Mouse (Mus musculus) heart, embryonic 13.5 days (tissue): ENCODE measurements at regions not wholly inside any gene's neighbourhood (a gene's known extent, or its start where the extent isn't known, plus 50 kb on each side); places are given as distances from the start of the nearest gene placed in this dataset.
A peak's percentile ranks its signal among the peaks of the same experiment; 100 is the strongest.

ENCODE experiments used
- ATAC-seq: fragments of 200-750 bp; cut with Nextera tagmentation; 2 replicates; pipeline ENCODE4 v1.8.0; 2017; ENCODE audit warnings: moderate TSS enrichment; ENCODE audit not compliant: insufficient number of reproducible peaks, low FRiP score, low TSS enrichment; ENCODE audit errors: extremely low read depth
- H3K27ac ChIP-seq: fragments of 300-500 bp; sonication (generic); replicated peaks from 2 replicates; pipeline ENCODE4 v1.5.1; 2015; ENCODE audit warnings: moderate library complexity, mild to moderate bottlenecking, inconsistent platforms
- H3K27me3 ChIP-seq: fragments of 300-500 bp; sonication (generic); replicated peaks from 2 replicates; pipeline ENCODE4 v1.6.1; 2015; ENCODE audit warnings: mild to moderate bottlenecking, inconsistent platforms
- H3K36me3 ChIP-seq: fragments of 300-500 bp; sonication (generic); 2 replicates; pipeline ENCODE4 v1.6.1; 2015; ENCODE audit warnings: mild to moderate bottlenecking, inconsistent platforms
- H3K4me1 ChIP-seq: fragments of 300-500 bp; sonication (generic); 2 replicates; pipeline ENCODE4 v1.6.1; 2015; ENCODE audit warnings: inconsistent platforms
- H3K4me2 ChIP-seq: fragments of 300-500 bp; sonication (generic); 2 replicates; pipeline ENCODE4 v1.6.1; 2015; ENCODE audit warnings: inconsistent platforms, mild to moderate bottlenecking, moderate library complexity
- H3K4me3 ChIP-seq: fragments of 300-500 bp; sonication (generic); 2 replicates; pipeline ENCODE4 v1.5.1; 2015; ENCODE audit warnings: moderate library complexity, mild to moderate bottlenecking, inconsistent platforms
- H3K9ac ChIP-seq: fragments of 300-500 bp; sonication (generic); 2 replicates; pipeline ENCODE4 v1.6.1; 2015; ENCODE audit warnings: inconsistent platforms, mild to moderate bottlenecking, moderate library complexity
- H3K9me3 ChIP-seq: fragments of 300-500 bp; sonication (generic); 2 replicates; pipeline ENCODE4 v1.6.1; 2016; ENCODE audit warnings: inconsistent platforms
- WGBS: fragments of 180-500 bp; shearing (Covaris S2); methylation state at CpG from one replicate; pipeline ENCODE4 v1.1.7; 2015; ENCODE audit warnings: mixed read lengths; 5-methylcytosine and 5-hydroxymethylcytosine counted together

- Histone ChIP-seq H3K9ac (no peak overlapping the region), H3K36me3 (no peaks in the 10 kb centered on the region), H3K9me3 (peaks cover 8% of the 10 kb centered on the region; the same call in 1 of the 2 replicates), H3K4me1 (no peaks in the 10 kb centered on the region), H3K4me3 (no peak overlapping the region), H3K4me2 (peak overlapping the region; percentile 28), H3K27ac (no peak overlapping the region), H3K27me3 (no peaks in the 10 kb centered on the region)
- WGBS = 40% methylated on average over 16 of the region's 16 CpGs
- no peak for ATAC-seq
These were observed 288.5 kb upstream of the Jmjd1c start for GRCm38 (mm10) chr10:66807261-66807968.

DNA sequence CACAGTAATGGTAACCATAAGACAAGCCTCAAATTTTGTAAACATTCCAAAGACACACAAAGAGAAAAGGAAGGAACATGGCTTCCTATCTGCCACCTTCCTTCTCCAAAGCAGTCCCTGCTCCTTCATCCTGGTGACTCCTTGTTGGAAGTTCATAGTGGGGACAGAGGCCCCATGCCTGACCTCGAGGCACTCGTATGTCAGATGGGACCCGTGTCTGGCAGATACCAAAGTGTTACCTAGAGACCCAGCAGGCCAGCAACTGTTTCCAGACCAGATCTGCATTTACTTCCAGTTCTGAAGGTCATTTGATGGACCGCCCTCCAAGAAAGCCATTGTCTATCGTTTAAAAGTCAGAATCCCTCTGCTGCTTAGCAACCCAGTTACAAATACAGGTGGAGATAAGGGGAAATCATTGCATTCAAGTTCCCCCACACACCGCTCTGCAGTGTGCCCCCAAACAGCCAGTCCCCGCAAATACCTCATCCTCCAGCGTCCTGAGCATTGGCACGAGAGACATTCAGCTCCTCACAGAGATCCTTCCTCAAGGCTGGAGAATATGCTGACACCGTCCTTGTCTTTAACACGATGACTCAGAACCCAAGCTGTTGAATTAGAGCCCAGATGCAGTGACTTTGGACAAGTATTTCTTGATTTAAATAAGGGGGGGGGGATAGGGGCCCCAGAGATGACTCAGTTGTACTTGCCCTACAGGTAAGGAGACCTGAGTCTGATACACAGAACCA, 283.2 kb upstream of the Jmjd1c start:
- Histone ChIP-seq H3K27me3 (peaks cover 8% of the 10 kb centered on the region; the same call in 1 of the 2 replicates), H3K9me3 (no peaks in the 10 kb centered on the region; the same call in 1 of the 2 replicates), H3K4me2 (no peak overlapping the region), H3K36me3 (no peaks in the 10 kb centered on the region), H3K9ac (no peak overlapping the region), H3K4me3 (no peak overlapping the region), H3K27ac (no peak overlapping the region), H3K4me1 (peaks cover 20% of the 10 kb centered on the region)
- 71% methylated on average over 11 of the region's 11 CpGs for WGBS
- ATAC-seq = no peak

GRCm38 (mm10) chr10:66813850-66814564, 281.9 kb upstream of the Jmjd1c start:
- peak overlapping the region; percentile 55 for H3K4me2 ChIP-seq
- H3K9me3 ChIP-seq = no peaks in the 10 kb centered on the region; the same call in 1 of the 2 replicates
- no peaks in the 10 kb centered on the region for H3K36me3 ChIP-seq
- H3K4me3 ChIP-seq = 0 out of 2 replicates have a peak overlapping the region, but pooled peaks have one; percentile 15
- ATAC-seq = no peak
- no peak overlapping the region for H3K9ac ChIP-seq
- H3K27ac ChIP-seq = no peak overlapping the region
- H3K27me3 ChIP-seq = peaks cover 8% of the 10 kb centered on the region; the same call in 1 of the 2 replicates
- WGBS = 10% methylated on average over 15 of the region's 15 CpGs
- peaks cover 28% of the 10 kb centered on the region for H3K4me1 ChIP-seq

DNA sequence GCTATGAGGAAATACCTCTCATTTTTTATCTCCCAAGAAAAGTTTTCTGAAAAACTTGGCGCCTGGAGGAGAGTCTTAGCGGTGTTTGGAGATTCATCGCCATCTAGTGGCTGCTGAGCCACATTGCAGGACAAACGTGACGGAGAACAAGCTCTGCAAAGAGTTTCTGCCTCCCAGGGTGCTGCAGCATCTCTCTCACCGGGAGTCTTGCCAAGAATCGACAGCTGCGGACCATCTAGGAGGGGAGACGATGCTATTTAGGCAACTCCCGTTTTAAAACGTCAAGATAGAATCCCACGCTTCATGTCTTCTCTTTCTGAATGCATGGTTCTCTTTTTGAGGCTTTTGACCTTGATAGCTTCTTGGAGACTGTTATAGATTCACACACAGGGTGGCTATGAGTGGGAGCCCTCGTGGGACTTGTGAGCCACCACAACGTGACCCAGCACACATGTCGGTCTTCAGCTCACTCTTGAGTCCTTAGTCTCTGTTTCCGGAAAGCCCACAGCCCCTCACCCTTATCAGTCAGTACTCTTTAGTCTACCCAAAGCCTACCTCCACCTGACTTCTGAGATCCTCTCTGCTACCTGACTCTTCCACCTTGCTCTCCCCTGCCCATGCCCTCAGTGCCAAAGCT, 281.2 kb upstream of the Jmjd1c start:
- Histone ChIP-seq H3K9me3 (no peaks in the 10 kb centered on the region; the same call in 1 of the 2 replicates), H3K4me2 (peak overlapping the region; percentile 55), H3K4me1 (peaks cover 35% of the 10 kb centered on the region), H3K36me3 (no peaks in the 10 kb centered on the region), H3K4me3 (0 out of 2 replicates have a peak overlapping the region, but pooled peaks have one; percentile 15), H3K27me3 (peaks cover 8% of the 10 kb centered on the region; the same call in 1 of the 2 replicates), H3K9ac (no peak overlapping the region), H3K27ac (peak overlapping the region; percentile 36; the same call in 1 of the 2 replicates)
- ATAC-seq = no peak
- WGBS = 9% methylated on average over 16 of the region's 16 CpGs

GRCm38 (mm10) chr10:66815951-66816350, 280.0 kb upstream of the Jmjd1c start:
- Histone ChIP-seq H3K4me2 (no peak overlapping the region), H3K36me3 (no peaks in the 10 kb centered on the region), H3K27ac (0 out of 2 replicates have a peak overlapping the region, but pooled peaks have one; percentile 15), H3K4me3 (no peak overlapping the region), H3K27me3 (peaks cover 8% of the 10 kb centered on the region; the same call in 1 of the 2 replicates), H3K9me3 (no peaks in the 10 kb centered on the region; the same call in 1 of the 2 replicates), H3K4me1 (peaks cover 35% of the 10 kb centered on the region), H3K9ac (no peak overlapping the region)
- 53% methylated on average over 4 of the region's 4 CpGs for WGBS
- no peak for ATAC-seq

- H3K4me2 ChIP-seq = no peak overlapping the region
- H3K4me3 ChIP-seq = no peak overlapping the region
- H3K9me3 ChIP-seq = no peaks in the 10 kb centered on the region; the same call in 1 of the 2 replicates
- 81% methylated on average over 13 of the region's 13 CpGs for WGBS
- H3K9ac ChIP-seq = no peak overlapping the region
- H3K27me3 ChIP-seq = peaks cover 8% of the 10 kb centered on the region; the same call in 1 of the 2 replicates
- no peak for ATAC-seq
- H3K27ac ChIP-seq = no peak overlapping the region
- H3K4me1 ChIP-seq = peaks cover 35% of the 10 kb centered on the region
- no peaks in the 10 kb centered on the region for H3K36me3 ChIP-seq
These were observed 279.1 kb upstream of the Jmjd1c start for GRCm38 (mm10) chr10:66816776-66817175.

- Histone ChIP-seq H3K4me2 (no peak overlapping the region), H3K36me3 (no peaks in the 10 kb centered on the region), H3K9ac (no peak overlapping the region), H3K4me3 (no peak overlapping the region), H3K27me3 (peaks cover 8% of the 10 kb centered on the region; the same call in 1 of the 2 replicates), H3K4me1 (peaks cover 35% of the 10 kb centered on the region), H3K9me3 (peaks cover 6% of the 10 kb centered on the region; the same call in 1 of the 2 replicates), H3K27ac (no peak overlapping the region)
- 76% methylated on average over 7 of the region's 7 CpGs for WGBS
- ATAC-seq = no peak
These were observed 278.0 kb upstream of the Jmjd1c start for GRCm38 (mm10) chr10:66817876-66818275.

DNA sequence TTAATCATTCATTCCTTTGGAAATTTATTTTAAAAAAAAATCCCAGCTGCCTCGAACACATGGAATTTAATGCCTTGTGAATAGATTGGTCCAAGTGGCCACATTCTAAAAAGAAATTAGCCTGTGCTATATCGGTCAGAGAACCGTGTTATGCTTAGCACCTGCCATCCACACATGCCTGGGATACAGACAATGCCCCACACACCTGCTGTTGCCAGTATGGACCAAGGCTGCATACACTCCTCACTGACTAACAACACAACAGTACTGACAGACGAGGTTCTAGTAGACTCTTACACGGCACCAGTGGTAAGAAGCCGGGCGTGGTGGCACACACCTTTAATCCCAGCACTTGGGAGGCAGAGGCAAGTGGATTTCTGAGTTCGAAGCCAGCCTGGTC, 276.4 kb upstream of the Jmjd1c start:
- 72% methylated on average over 8 of the region's 8 CpGs for WGBS
- Histone ChIP-seq H3K4me2 (0 out of 2 replicates have a peak overlapping the region, but pooled peaks have one; percentile 8), H3K4me1 (peaks cover 28% of the 10 kb centered on the region)

GRCm38 (mm10) chr10:66825737-66826136, 270.2 kb upstream of the Jmjd1c start:
- no peak overlapping the region for H3K4me2 ChIP-seq
- peaks cover 11% of the 10 kb centered on the region; the same call in 1 of the 2 replicates for H3K9me3 ChIP-seq
- H3K36me3 ChIP-seq = no peaks in the 10 kb centered on the region
- H3K27ac ChIP-seq = no peak overlapping the region
- no peaks in the 10 kb centered on the region for H3K27me3 ChIP-seq
- H3K4me3 ChIP-seq = no peak overlapping the region
- H3K4me1 ChIP-seq = no peaks in the 10 kb centered on the region
- WGBS = 58% methylated on average over 3 of the region's 3 CpGs
- ATAC-seq = no peak
- H3K9ac ChIP-seq = no peak overlapping the region

More for the DNA sequence above, 276.4 kb upstream of the Jmjd1c start:
- Histone ChIP-seq H3K36me3 (no peaks in the 10 kb centered on the region), H3K4me3 (no peak overlapping the region), H3K27me3 (peaks cover 8% of the 10 kb centered on the region; the same call in 1 of the 2 replicates), H3K27ac (no peak overlapping the region), H3K9ac (no peak overlapping the region), H3K9me3 (peaks cover 6% of the 10 kb centered on the region; the same call in 1 of the 2 replicates)
- no peak for ATAC-seq

DNA sequence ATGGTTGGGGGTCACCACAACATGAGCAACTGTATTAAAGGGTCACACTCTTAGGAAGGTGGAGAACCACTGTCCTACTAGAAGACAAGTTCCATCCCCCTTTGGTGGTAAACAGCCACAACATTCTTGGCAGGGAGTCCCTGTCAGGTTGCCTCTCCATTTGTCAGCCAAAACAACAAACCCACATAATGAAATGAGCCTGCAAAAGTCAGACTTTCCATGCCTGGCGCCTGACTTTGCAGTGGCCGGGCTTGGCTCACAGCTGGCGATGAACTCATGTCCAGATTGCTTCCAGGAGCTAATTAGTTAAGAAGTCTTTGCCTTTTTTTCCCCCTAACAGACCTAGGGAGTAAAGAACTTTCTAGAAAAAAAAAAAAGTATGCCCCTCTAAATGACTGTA, 269.6 kb upstream of the Jmjd1c start:
- H3K4me2 ChIP-seq = no peak overlapping the region
- WGBS = 63% methylated on average over 3 of the region's 3 CpGs
- H3K9ac ChIP-seq = no peak overlapping the region
- no peak overlapping the region for H3K4me3 ChIP-seq
- H3K27ac ChIP-seq = no peak overlapping the region
- no peaks in the 10 kb centered on the region for H3K4me1 ChIP-seq
- H3K27me3 ChIP-seq = no peaks in the 10 kb centered on the region
- no peaks in the 10 kb centered on the region for H3K36me3 ChIP-seq
- H3K9me3 ChIP-seq = peaks cover 11% of the 10 kb centered on the region; the same call in 1 of the 2 replicates
- no peak for ATAC-seq
